29 mouse cellular contexts compared by ENCODE assay signal in genomic region chr14:87996561-87996960, GRCm38 (mm10).
"Had no signal": no experiment of that assay in that cellular context is flagged by ENCODE, and none has a peak within 500 bp of the region (broad histone marks: within the 10 kb centered on the region; RNA-seq: fewer than 3 reads in every experiment).

No protein-coding gene starts in this region.

- H3K4me3 ChIP-seq: heart, adult 2 months; heart, embryonic 13.5 days; heart, embryonic 15.5 days; hindbrain, embryonic 13.5 days; hindbrain, embryonic 15.5 days; kidney, embryonic 15.5 days; limb, embryonic 10.5 days; limb, embryonic 12.5 days; liver, embryonic 13.5 days; liver, embryonic 15.5 days had no signal

- DNase-seq: gastrocnemius, postnatal 14 days; gastrocnemius, postnatal 36 days; heart, adult 11 months; heart, adult 2 months; heart, postnatal 14 days; heart, postnatal 36 days; kidney, adult 11 months; kidney, adult 2 months; kidney, adult 9 months; kidney, postnatal 14 days; kidney, postnatal 36 days; layer of hippocampus, adult 9-11 months; layer of hippocampus, postnatal 36 days; liver; liver, embryonic 13.5 days; liver, postnatal 0 days had no signal

- ATAC-seq: hindbrain, postnatal 0 days; intestine, embryonic 16.5 days; liver, postnatal 0 days had no signal

- H3K9ac ChIP-seq: heart, embryonic 13.5 days; heart, embryonic 15.5 days; hindbrain, embryonic 13.5 days; hindbrain, embryonic 15.5 days; kidney, embryonic 15.5 days; limb, embryonic 12.5 days; liver, embryonic 13.5 days; liver, embryonic 15.5 days; liver, postnatal 0 days had no signal

- H3K27me3 ChIP-seq: heart, embryonic 13.5 days; heart, embryonic 15.5 days; hindbrain, embryonic 13.5 days; hindbrain, embryonic 15.5 days; kidney, embryonic 15.5 days; limb, embryonic 12.5 days; liver, embryonic 13.5 days; liver, embryonic 15.5 days had no signal

- H3K4me2 ChIP-seq: heart, embryonic 11.5 days; heart, embryonic 13.5 days; heart, embryonic 15.5 days; hindbrain, embryonic 13.5 days; hindbrain, embryonic 15.5 days; kidney, embryonic 15.5 days; limb, embryonic 12.5 days; liver, embryonic 11.5 days; liver, embryonic 13.5 days; liver, embryonic 15.5 days had no signal

- H3K27ac ChIP-seq: heart, adult 2 months; heart, embryonic 13.5 days; heart, embryonic 15.5 days; hindbrain, embryonic 13.5 days; hindbrain, embryonic 15.5 days; hindbrain, postnatal 0 days; kidney, embryonic 15.5 days; kidney, postnatal 0 days; limb, embryonic 10.5 days; limb, embryonic 12.5 days; liver, embryonic 13.5 days; liver, embryonic 15.5 days had no signal

- H3K9me3 ChIP-seq: heart, embryonic 13.5 days; heart, embryonic 15.5 days; hindbrain, embryonic 13.5 days; hindbrain, embryonic 15.5 days; kidney, embryonic 15.5 days; limb, embryonic 10.5 days; limb, embryonic 12.5 days; liver, embryonic 13.5 days; liver, embryonic 15.5 days had no signal

- H3K4me1 ChIP-seq: heart, embryonic 13.5 days; heart, embryonic 15.5 days; hindbrain, embryonic 13.5 days; hindbrain, embryonic 15.5 days; kidney, embryonic 15.5 days; limb, embryonic 10.5 days; limb, embryonic 12.5 days; liver, embryonic 13.5 days; liver, embryonic 15.5 days had no signal

- H3K36me3 ChIP-seq: heart, embryonic 13.5 days; heart, embryonic 15.5 days; hindbrain, embryonic 13.5 days; hindbrain, embryonic 15.5 days; kidney, embryonic 15.5 days; limb, embryonic 10.5 days; limb, embryonic 12.5 days; liver, embryonic 13.5 days; liver, embryonic 15.5 days had no signal
